Mouse (Mus musculus): ENCODE results near the gene Tm7sf2.
A peak's percentile ranks its signal among the peaks of the same experiment; 100 is the strongest.

Gene Tm7sf2

DNA sequence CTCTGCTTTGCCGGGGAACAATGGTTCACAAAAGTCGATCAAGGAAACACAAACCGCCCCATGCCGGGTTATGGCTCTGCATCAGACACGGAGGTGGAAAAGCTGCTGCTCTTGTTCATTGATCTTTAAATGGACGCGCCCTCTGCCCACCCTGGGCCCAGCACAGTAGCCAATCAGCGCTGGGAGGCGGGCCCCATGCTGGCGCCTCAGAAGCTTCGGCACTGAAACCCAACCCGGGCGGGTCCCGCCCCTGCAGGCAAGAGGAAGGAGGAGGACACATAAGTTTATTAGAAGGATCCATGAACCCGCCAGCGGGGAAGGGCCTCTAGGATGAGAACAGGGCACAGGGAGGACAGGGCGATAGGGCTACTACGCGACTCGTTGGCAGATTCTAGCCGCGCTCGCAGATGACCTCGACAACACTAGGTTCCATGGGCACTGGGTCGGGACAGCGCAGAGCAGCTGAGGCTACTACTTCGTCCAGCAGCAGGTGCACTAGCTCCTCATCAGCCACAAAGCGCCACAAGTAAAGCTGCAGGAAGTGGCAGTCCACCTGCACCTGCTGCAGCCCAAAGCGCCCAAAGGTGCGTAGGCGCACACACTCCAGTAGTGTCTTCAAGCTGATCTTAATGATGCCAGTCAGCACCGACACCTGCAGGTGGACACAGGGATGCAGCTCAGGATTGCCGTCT, at the start of gene Tm7sf2:
Tm7sf2 (minus strand) TSS at position 650 of the 692 bp plus-strand sequence.
- peak; percentile 90 for DNase-seq

DNA sequence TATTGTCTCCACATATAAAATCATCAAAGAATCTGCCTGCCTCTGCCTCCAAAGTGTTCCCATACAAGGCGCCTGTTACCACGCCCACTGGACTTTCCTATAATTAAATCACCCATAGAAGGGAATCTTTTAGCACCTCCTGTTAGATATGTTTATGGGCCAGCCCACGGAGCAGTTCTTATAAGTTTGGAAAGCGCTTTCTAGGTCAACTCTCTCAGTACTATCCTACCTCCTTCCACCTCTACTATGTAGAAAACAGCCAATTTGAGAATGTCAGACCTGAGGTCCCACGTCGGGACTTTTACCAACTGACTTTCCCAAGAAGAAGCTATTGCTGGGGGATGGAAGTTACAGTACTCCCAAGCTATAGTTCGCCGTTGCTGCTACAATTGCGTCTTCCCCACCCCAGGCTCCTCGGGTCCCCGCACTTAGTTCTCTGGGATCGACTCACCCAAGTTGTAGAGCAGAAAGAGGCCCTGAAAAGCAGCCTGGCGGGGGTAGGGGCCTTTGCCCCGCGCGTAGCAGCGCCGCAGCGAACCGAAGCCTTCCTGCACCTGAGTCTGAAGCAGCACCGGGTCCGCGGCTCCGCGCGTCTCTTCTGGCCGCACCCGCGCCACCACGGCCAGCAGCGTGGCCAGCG, 49.3 kb upstream of the Tm7sf2 start:
- no peak for DNase-seq

DNA sequence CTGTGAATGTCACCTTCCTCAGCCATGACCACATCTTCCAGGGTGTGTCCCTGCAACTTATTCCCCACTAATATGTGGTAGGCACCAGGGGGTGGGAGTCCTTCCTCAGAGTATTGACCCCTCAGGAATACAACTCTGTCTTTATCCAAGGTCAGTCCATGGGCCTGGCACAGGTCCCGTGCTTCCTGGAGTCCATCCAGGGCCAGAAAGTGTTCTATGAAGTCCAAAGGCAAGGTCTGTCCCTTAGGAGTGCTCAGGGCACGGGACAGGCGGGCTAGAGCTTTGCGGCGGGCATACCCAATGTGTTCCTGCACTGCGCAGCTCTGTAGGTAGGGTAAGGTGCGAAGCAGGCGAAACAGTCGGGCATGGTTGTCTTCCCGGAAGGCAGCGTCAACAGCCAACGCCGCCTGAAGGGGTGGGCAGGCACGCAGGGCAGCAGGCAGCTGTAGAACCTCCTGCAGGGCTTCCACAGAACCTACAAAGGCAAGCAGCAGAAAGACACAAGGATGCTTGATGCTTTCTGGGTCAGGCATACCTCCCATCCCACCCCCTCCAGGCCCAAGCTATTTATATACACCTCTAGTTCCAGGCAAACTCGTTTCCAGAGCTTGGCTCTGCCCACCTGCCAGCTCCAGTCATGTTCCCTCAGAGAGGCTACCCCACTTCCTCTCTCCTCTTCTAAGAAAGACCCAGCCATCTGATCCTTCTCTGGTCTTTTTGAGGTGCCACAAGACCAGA, 48.1 kb upstream of the Tm7sf2 start:
- DNase-seq = peak; percentile 56

DNA sequence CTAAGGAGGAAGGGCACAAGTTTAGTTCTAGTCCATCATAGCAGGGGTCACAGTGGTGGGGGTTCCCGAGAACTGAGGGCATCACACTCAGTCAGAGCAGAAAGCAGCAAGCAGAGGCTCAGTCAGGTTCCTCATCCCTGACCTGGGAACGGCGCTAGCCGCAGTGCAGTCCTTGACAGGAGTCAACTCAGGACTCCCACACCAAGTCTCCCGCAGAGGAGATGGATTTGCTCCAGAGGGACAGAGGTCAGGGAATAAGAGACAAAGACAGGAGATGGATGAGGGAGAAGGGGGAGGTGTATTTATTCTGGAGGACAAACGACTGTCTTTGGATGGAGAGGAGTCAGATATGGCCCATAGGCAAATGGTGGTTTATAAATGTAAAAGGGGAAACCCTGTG, 44.9 kb upstream of the Tm7sf2 start:
- no peak for DNase-seq

- peak; percentile 33 for DNase-seq
These were observed 37.4 kb upstream of the Tm7sf2 start, which contains the start of gene Naaladl1 for GRCm38 (mm10) chr19:6105586-6105985. Naaladl1 (plus strand) TSS chr19:6105782.

- no peak for DNase-seq
These were observed 36.3 kb upstream of the Tm7sf2 start for GRCm38 (mm10) chr19:6104476-6104875.

DNA sequence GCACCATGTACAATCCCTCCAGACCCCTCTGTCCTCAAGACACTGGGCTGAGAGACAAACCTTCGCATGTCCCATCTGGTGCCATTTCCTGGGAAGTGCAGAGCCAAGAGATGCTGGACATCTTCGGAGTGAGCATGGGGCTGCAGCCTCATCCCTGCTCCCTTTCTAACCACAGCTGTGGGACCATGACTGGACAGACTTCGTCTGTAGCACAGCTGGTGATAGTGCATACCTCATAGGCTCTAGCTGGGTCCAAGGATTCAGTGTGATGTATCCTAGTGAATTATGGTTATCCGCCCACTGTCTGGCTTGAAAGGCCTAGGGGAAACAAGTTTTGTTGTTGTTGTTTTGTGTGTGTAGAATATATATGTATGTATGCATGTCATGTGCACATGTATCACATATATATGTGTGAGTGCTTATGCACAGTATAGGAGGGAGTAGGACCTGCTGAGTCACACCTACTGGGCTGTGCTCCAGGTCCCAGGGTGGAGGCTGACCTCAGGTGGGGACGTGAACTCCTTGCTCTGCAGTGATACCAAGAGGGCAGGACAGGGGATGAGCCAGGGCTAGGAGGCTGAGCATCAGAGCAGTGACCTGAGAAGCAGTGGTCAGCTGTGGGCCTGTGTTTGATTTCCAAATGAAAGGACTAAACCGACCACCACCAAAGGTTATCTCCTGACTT, 34.1 kb upstream of the Tm7sf2 start:
- DNase-seq = no peak

GRCm38 (mm10) chr19:6101186-6101585, 33.0 kb upstream of the Tm7sf2 start:
- DNase-seq = no peak

GRCm38 (mm10) chr19:6097847-6098246, 29.7 kb upstream of the Tm7sf2 start:
- DNase-seq = no peak

DNA sequence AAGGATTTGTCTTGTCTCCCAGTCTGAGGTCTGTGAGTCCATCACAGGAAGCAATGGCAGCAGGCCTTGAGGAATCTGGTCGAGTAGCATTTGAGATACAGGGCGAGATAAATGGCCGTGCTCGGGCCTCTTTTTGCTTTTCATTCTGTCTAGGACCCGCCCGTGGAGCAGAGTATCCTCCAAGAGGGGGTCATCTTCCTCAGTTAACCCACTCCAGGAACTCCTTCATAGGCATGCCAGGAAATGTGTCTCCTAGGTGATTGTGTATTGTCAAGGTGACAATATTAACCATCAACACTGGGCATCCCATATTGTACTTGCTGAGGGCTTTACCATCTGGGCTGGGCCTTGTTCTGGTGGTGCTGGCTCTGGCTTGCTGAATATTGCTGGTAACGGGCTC, 25.9 kb upstream of the Tm7sf2 start, which contains the start of gene AC131692.1:
AC131692.1 (plus strand) TSS at position 301 of the 400 bp plus-strand sequence.
- no peak for DNase-seq

GRCm38 (mm10) chr19:6088841-6089240, 20.7 kb upstream of the Tm7sf2 start:
- DNase-seq = no peak

DNA sequence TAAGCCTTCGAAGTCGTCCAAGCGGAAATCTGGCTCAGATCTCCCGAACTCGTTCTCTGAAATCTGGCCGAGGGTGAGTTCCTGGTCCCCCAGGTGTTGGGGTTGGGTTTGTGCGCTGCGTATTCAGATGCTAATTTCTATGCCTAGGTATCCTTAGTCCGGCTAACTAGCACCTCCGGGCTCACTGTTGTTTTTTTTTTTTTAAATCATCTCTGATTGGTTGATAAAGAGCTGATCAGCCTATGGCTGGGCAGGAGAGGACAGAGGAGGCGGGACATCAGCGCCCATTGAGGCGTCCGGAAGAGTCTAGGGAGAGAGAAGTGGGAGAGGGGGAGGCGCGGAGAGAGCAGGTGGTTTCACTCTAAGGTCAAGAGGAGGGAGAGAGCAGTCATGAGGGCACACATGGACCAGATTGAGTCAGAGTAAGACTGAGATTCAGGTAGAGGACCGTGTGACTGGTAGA, 17.3 kb upstream of the Tm7sf2 start:
- DNase-seq = peak; percentile 52

DNA sequence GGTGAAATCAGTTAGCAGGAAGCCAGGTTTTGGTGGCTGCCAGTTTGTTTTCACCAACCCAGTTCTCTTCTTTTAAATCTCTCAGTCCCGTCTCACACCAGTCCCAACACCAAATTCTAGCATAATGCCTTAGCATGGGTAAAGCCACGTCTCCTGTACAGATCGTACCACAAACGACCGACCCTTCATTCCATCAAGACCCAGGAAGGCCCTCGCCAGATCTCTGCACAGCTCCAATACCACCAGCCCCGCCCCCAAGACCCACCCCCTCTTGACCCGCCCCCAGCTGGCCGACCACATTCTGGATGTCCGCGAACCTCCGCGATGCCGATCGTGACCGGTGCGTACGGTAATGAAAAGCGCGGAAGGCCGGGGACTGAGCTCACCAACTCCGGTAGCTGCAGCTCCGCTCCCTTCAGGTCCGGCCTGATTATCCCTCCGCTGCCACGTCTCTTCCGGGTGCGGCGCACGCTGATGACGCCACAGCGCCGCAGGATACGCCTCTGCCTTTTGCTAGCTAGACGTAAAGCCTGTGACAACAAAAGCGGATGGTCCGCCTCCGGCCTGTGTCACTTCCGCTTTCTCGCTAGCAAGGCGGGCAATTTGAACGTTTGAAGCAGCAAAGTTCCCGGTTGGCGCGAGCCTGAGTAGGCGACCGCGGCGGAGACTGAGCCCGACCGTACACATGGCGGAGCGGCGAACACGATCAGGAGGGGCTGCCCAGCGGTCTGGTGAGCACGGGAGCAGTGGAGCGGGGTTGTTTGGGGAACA, 16.5 kb upstream of the Tm7sf2 start, which contains the start of the genes Zfpl1 and Cdca5:
Zfpl1 (minus strand) TSS at position 479 of the 771 bp plus-strand sequence.
Cdca5 (plus strand) TSS at position 506 of the 771 bp plus-strand sequence.
- DNase-seq = peak; percentile 97

DNA sequence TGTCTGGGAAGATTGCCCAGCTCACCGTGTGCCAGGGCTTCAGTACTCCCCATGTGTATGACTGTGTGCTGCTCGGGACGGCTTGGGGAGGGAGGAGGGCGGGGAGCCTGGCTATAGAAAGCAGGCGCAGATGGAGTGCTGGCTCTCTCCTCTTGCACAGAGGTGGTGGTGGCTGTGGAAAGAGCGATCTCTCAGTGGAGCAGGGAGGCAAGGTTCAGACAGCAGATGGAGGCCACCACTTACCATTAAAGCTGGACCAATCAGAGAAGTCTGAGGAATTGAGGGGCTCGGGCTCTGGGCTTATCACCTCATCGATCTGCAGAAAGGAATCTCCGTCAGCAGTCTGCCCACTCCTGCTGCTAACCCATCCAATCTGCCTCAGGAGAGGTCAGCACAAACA, 14.0 kb upstream of the Tm7sf2 start, which contains the start of gene Gm28374:
Gm28374 (minus strand) TSS at position 101 of the 400 bp plus-strand sequence.
- DNase-seq = no peak

GRCm38 (mm10) chr19:6079983-6080480, 11.9 kb upstream of the Tm7sf2 start, which contains the start of gene Tmem262:
Tmem262 (plus strand) TSS chr19:6080033.
- DNase-seq = no peak

- peak; percentile 91 for DNase-seq
These were observed 8.6 kb upstream of the Tm7sf2 start, which contains the start of gene Vps51 for GRCm38 (mm10) chr19:6076564-6077393. Vps51 (minus strand) TSS chr19:6077231.

GRCm38 (mm10) chr19:6073889-6074288, 5.7 kb upstream of the Tm7sf2 start:
- no peak for DNase-seq

GRCm38 (mm10) chr19:6071261-6071660, 3.1 kb upstream of the Tm7sf2 start:
- DNase-seq = no peak

- DNase-seq = no peak
These were observed 2.5 kb upstream of the Tm7sf2 start for GRCm38 (mm10) chr19:6070571-6071250.

DNA sequence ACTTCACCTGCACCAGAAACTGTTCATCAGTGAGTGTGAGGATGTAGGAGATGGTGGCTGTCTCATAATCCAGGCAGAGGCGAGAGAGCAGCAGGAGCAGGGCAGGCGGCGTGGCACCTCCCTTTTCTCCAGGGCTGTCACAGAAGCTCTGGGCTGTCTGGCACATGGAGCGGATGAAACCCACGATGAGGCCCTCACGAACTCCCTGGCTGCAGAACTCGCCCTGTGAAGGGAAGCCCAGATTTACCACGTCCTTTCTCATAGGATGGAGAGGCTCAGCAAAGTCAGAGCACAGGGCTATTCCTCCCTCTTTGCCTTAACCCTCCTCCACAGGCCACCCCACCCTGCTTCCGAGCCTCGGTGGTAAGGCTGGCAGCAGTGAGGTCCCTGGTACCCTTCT, 1.7 kb upstream of the Tm7sf2 start:
- DNase-seq = no peak

Data from kidney, adult 18-20 months (tissue).